Comparison of ENCODE assay signal across 26 mouse cellular contexts in genomic region chr15:94494445-94494844, GRCm38 (mm10). TPM values are rescaled to one million over a fixed set of nuclear protein-coding genes. Genes with fewer than 3 reads are reported as not detected.
A peak's percentile ranks its signal among the peaks of the same experiment; 100 is the strongest.
DNase-seq lines count a peak whose midpoint lies in the region; ATAC-seq and TF ChIP-seq lines count a peak whose summit lies in the region.
"Had no signal": no experiment of that assay in that cellular context is flagged by ENCODE, and none has a peak within 500 bp of the region (broad histone marks: within the 10 kb centered on the region; RNA-seq: fewer than 3 reads in every experiment).

No protein-coding gene starts in this region.

- H3K27ac ChIP-seq in layer of hippocampus, adult 2 months: no peak overlapping the region
- H3K27ac ChIP-seq in CH12.LX (ENCODE audit: insufficient read depth, low read depth): no peak overlapping the region
- H3K27ac ChIP-seq: hindbrain, embryonic 14.5 days; kidney, postnatal 0 days; lung, embryonic 15.5 days; macrophage; midbrain, embryonic 12.5 days; neural tube, embryonic 12.5 days had no signal

- no peaks in the 10 kb centered on the region for H3K79me2 ChIP-seq in CH12.LX (replicated peaks; ENCODE audit: control insufficient read depth, extremely low read depth, insufficient read depth, poor library complexity, severe bottlenecking)

- H3K36me3 ChIP-seq in CH12.LX (replicated peaks in 1 of 2; ENCODE audit: control insufficient read depth in 1 of 2, insufficient read depth in 1 of 2, low read length in 1 of 2): no peaks in the 10 kb centered on the region
- H3K36me3 ChIP-seq: heart, embryonic 12.5 days; lung, embryonic 15.5 days; midbrain, embryonic 12.5 days; neural tube, embryonic 12.5 days had no signal

- H3K4me2 ChIP-seq in CH12.LX (ENCODE audit: insufficient read depth, low read depth, poor library complexity, severe bottlenecking): no peak overlapping the region
- H3K4me2 ChIP-seq: heart, embryonic 12.5 days; hindbrain, embryonic 14.5 days; lung, embryonic 15.5 days; midbrain, embryonic 12.5 days; neural tube, embryonic 12.5 days had no signal

- no peaks in the 10 kb centered on the region for H3K27me3 ChIP-seq in CH12.LX (replicated peaks)
- H3K27me3 ChIP-seq: heart, embryonic 12.5 days; lung, embryonic 15.5 days; midbrain, embryonic 12.5 days; neural tube, embryonic 12.5 days had no signal

- ATAC-seq in inflammation-experienced regulatory T-cells, adult 6 months: no peak
- ATAC-seq: activated CD4-positive, CD25-positive, alpha-beta regulatory T cell, adult 4 months; forebrain, embryonic 16.5 days had no signal

- no peak for TF ChIP-seq POLR2A in CH12.LX (IDR thresholded peaks at IDR 0.05; ENCODE audit: low read depth, low read length)
- no peak for TF ChIP-seq POLR2A in brain, embryonic 14.5 days (IDR thresholded peaks at IDR 0.05; ENCODE audit: borderline replicate concordance, extremely low read depth, insufficient read depth, insufficient read length, poor library complexity, severe bottlenecking)

- H3K9me3 ChIP-seq in CH12.LX (replicated peaks; ENCODE audit: low read length): peaks cover 5% of the 10 kb centered on the region
- H3K9me3 ChIP-seq: heart, embryonic 12.5 days; lung, embryonic 15.5 days; midbrain, embryonic 12.5 days had no signal

- dilution Hi-C loops in CH12.LX (cut with MboI; ENCODE audit: extremely low pct_ligation_motif_present, extremely low pct_unique_long_range_greater_than_20kb, low sequenced_read_pairs): no loop called here

- TF ChIP-seq EP300 in CH12.LX (IDR thresholded peaks at IDR 0.05; ENCODE audit: low read length): no peak

- in situ Hi-C loops in CH12.LX (cut with MboI; ENCODE audit: low pct_ligation_motif_present, low pct_unique_long_range_greater_than_20kb, low sequenced_read_pairs): no loop called here

- H3K9ac ChIP-seq in CH12.LX (ENCODE audit: insufficient read depth, low read depth): no peak overlapping the region
- H3K9ac ChIP-seq: heart, embryonic 12.5 days; hindbrain, embryonic 14.5 days; lung, embryonic 15.5 days; midbrain, embryonic 12.5 days; neural tube, embryonic 12.5 days had no signal

- no peak for DNase-seq in layer of hippocampus, adult 2 months (ENCODE audit: low spot score in 2 of 2)
- no peak for DNase-seq in layer of hippocampus, adult 8-10 months (ENCODE audit: low spot score in 2 of 2)
- DNase-seq in 3T3-L1 (ENCODE audit: low read depth, low spot score) (peak; percentile 15), CH12.LX (ENCODE audit: extremely low read depth) (no peak)
- DNase-seq in brain, embryonic 14.5 days (ENCODE audit: low read depth): no peak
- DNase-seq in ovary, adult 18-20 months (ENCODE audit: low spot score): no peak
- DNase-seq: adrenal gland, postnatal 25 days; cerebellum, adult 18-20 months; cerebellum, postnatal 25 days; embryo, embryonic 11 days; kidney, adult 18-20 months; left cerebral cortex, postnatal 4 days; liver; right cerebral cortex, adult 18-20 months; thymus, adult 2 months had no signal

- no peaks in the 10 kb centered on the region for H3K4me1 ChIP-seq in CH12.LX (ENCODE audit: control insufficient read depth in 1 of 2, insufficient read depth in 2 of 2)
- H3K4me1 ChIP-seq: heart, embryonic 12.5 days; lung, embryonic 15.5 days; midbrain, embryonic 12.5 days; neural tube, embryonic 12.5 days had no signal

- TF ChIP-seq CTCF in layer of hippocampus, adult 2 months (conservative IDR thresholded peaks at IDR 0.05): peak; percentile 63
- peak; percentile 14 to 30; a peak in 1 of 4 replicates for TF ChIP-seq CTCF in CH12.LX (conservative IDR thresholded peaks at IDR 0.05 in 1 of 2, IDR thresholded peaks at IDR 0.05 in 1 of 2; ENCODE audit: low read depth in 2 of 2, low read length in 2 of 2)
- TF ChIP-seq CTCF in brain, embryonic 14.5 days (IDR thresholded peaks at IDR 0.05; ENCODE audit: borderline replicate concordance, extremely low read depth, insufficient read depth, insufficient read length): peak; percentile 3; the same call in 1 of the 2 replicates

- no peak overlapping the region for H3K4me3 ChIP-seq in layer of hippocampus, adult 2 months
- no peak overlapping the region for H3K4me3 ChIP-seq in CH12.LX (replicated peaks in 1 of 3; ENCODE audit: low read depth in 2 of 3, low read length in 2 of 3, poor library complexity in 1 of 3)
- H3K4me3 ChIP-seq: heart, embryonic 12.5 days; lung, embryonic 15.5 days; midbrain, embryonic 12.5 days; neural tube, embryonic 12.5 days had no signal

- TF ChIP-seq RAD21 in CH12.LX (IDR thresholded peaks at IDR 0.05; ENCODE audit: low read depth, low read length): no peak; the same call in none of the 2 replicates

TF ChIP-seq in CH12.LX, 34 proteins besides CTCF, POLR2A, EP300 and RAD21:
- TF ChIP-seq JUND (conservative IDR thresholded peaks at IDR 0.05; ENCODE audit: low read depth, low read length) (no peak), MEF2A (IDR thresholded peaks at IDR 0.05; ENCODE audit: borderline replicate concordance, low read depth, low read length) (no peak), NELFE (IDR thresholded peaks at IDR 0.05; ENCODE audit: low read depth, low read length) (no peak), JUN (IDR thresholded peaks at IDR 0.05; ENCODE audit: insufficient read depth, low read depth, low read length) (no peak), USF2 (conservative IDR thresholded peaks at IDR 0.05; ENCODE audit: low read depth, low read length) (no peak), E2F4 (IDR thresholded peaks at IDR 0.05; ENCODE audit: insufficient replicate concordance, low read depth, low read length) (no peak), RCOR1 (conservative IDR thresholded peaks at IDR 0.05; ENCODE audit: low read depth, low read length) (no peak), MAX (IDR thresholded peaks at IDR 0.05; ENCODE audit: low read length) (no peak), SMC3 (IDR thresholded peaks at IDR 0.05; ENCODE audit: low read depth, low read length) (no peak)

RNA-seq across cellular contexts. Expression of gene Adamts20, which starts 29.2 kb away (rescaled TPM):
- 10 to 100 TPM; 13.6 to 17.5 TPM for total RNA-seq in layer of hippocampus, adult 2 months (2021)
- 10 to 100 TPM; 11.8 to 14.2 (median 13.2) TPM for total RNA-seq in layer of hippocampus, adult 8-10 months (2022)
- total RNA-seq in CH12.LX (2012; rRNA removed) (0.46 and 0.68 TPM in 2 replicates), CH12.LX (2014; rRNA removed) (0.50 and 1.5 TPM in 2 replicates)
- polyA plus RNA-seq in CH12.LX (2012; ENCODE audit: insufficient read length, low read depth): 0.37 and 0.85 TPM in 2 replicates
- 4.6 and 5.0 TPM in 2 replicates for polyA plus RNA-seq in brain, embryonic 14.5 days (2012; rRNA removed)
- not detected for polyA plus RNA-seq in inflammation-experienced regulatory T-cells, adult 6 months (2017; shearing (Covaris generic))
- total RNA-seq: granulocyte monocyte progenitor cell, adult 5-6 weeks had no signal
- polyA plus RNA-seq: macrophage had no signal

RNA-seq across cellular contexts. Expression of gene Pus7l, which starts 48.9 kb away (rescaled TPM):
- total RNA-seq in layer of hippocampus, adult 2 months (2021): 1 to 10 TPM; 3.7 to 4.3 TPM
- 1 to 10 TPM; 2.6 to 3.6 (median 3.2) TPM for total RNA-seq in layer of hippocampus, adult 8-10 months (2022)
- 14.8 and 17.5 TPM in 2 replicates for total RNA-seq in CH12.LX (2012; rRNA removed)
- total RNA-seq in CH12.LX (2014; rRNA removed): 16.9 and 19.5 TPM in 2 replicates
- 15.0 and 15.2 TPM in 2 replicates for polyA plus RNA-seq in CH12.LX (2012; ENCODE audit: insufficient read length, low read depth)
- polyA plus RNA-seq in brain, embryonic 14.5 days (2012; rRNA removed): 4.9 and 5.2 TPM in 2 replicates
- 10 to 100 TPM in 1 of 3 experiments, 1 to 10 TPM in 2; 6.7 to 10.6 (median 9.8) TPM for polyA plus RNA-seq in inflammation-experienced regulatory T-cells, adult 6 months (2017; shearing (Covaris generic))

RNA-seq across cellular contexts. Expression of gene Irak4, which starts 49.0 kb away (rescaled TPM):
- total RNA-seq in layer of hippocampus, adult 2 months (2021): 1 to 10 TPM; 1.8 to 3.4 TPM
- 1 to 10 TPM; 1.7 to 5.0 (median 3.3) TPM for total RNA-seq in layer of hippocampus, adult 8-10 months (2022)
- total RNA-seq in CH12.LX (2012; rRNA removed) (11.9 and 15.3 TPM in 2 replicates), CH12.LX (2014; rRNA removed) (7.6 and 7.7 TPM in 2 replicates)
- polyA plus RNA-seq in CH12.LX (2012; ENCODE audit: insufficient read length, low read depth): 11.6 and 14.4 TPM in 2 replicates
- polyA plus RNA-seq in brain, embryonic 14.5 days (2012; rRNA removed): 0.78 and 1.5 TPM in 2 replicates
- 10 to 100 TPM; 33.4 to 36.6 (median 35.7) TPM for polyA plus RNA-seq in inflammation-experienced regulatory T-cells, adult 6 months (2017; shearing (Covaris generic))

Comparison
In these comparisons a context has a peak if more than half of its experiments do, and no peak if none do; other contexts are left out.
1. CTCF ChIP-seq: peak in every context shown above with its lines; median percentile 63 in layer of hippocampus, adult 2 months; 22 in CH12.LX; 3 in brain, embryonic 14.5 days.
2. RNA of gene Adamts20, which starts 29.2 kb away (total RNA-seq): 13.6 to 17.5 TPM in layer of hippocampus, adult 2 months and 11.8 to 14.2 TPM in layer of hippocampus, adult 8-10 months; 0.46 to 1.5 TPM in CH12.LX; every median in the first group is over 4 times any median in the second.